Mouse (Mus musculus) heart, adult 2 months (tissue): ENCODE measurements around the gene Ngb.

ENCODE experiments used
- CTCF ChIP-seq: fragments of 200-600 bp; IDR thresholded peaks from 2 replicates; pipeline ENCODE4 v1.8.1; 2022; ENCODE audit warnings: antibody characterized with exemption, mild to moderate bottlenecking, moderate library complexity
- EP300 ChIP-seq: fragments of 200-500 bp; IDR thresholded peaks from 2 replicates; pipeline ENCODE4 v1.6.1; 2011; ENCODE audit warnings: low read depth, low read length, control low read depth; ENCODE audit not compliant: insufficient read depth
- POLR2A ChIP-seq: fragments of 200-500 bp; IDR thresholded peaks from 2 replicates; pipeline ENCODE4 v1.6.1; 2011; ENCODE audit warnings: mild to moderate bottlenecking, low read depth, low read length, control low read depth; ENCODE audit not compliant: insufficient read depth

DNA sequence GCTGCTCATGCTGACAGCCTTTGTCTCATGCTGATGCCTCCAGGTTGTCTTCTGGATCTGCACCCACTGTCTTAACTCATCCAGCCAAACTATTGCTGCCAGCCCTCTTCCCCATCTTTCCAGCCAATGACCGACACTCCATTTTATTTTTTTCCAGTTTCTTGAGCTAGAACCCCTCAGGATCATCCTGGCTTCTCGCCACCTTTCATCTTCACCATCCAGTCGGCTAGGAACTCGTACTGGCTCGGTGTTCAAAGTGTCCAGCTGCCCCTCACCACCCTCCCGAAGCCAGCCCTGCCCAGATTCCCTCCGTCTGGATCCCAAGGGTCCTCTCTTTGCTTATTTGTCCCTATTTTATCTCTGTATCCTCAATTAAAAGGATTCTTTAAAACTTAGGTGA is 47.5 kb downstream of the Ngb start:
- TF ChIP-seq CTCF (no peak), POLR2A (no peak), EP300 (no peak)
